Mouse (Mus musculus): ENCODE measurements around the gene Ubac2. TPM values are rescaled to one million over a fixed set of nuclear protein-coding genes. Genes with fewer than 3 reads are reported as not detected.

The Ubac2 gene
- polyA plus RNA-seq, 1 experiment from 2014 or later, result 60.3 TPM

- WGBS, result 74% methylated on average over 8 of the region's 8 CpGs
- H3K9me3 ChIP-seq, result peaks cover 5% of the 10 kb centered on the region; the same call in 1 of the 2 replicates
- H3K27me3 ChIP-seq (replicated peaks), result no peaks in the 10 kb centered on the region
- H3K4me1 ChIP-seq, result no peaks in the 10 kb centered on the region
- no peak overlapping the region for H3K9ac ChIP-seq
- H3K4me3 ChIP-seq, result no peak overlapping the region
- H3K4me2 ChIP-seq (replicated peaks), result no peak overlapping the region
- no peak overlapping the region for H3K27ac ChIP-seq
- no peaks in the 10 kb centered on the region for H3K36me3 ChIP-seq
- ATAC-seq (ENCODE audit: low FRiP score, low read depth), result no peak
Observed at GRCm38 (mm10) chr14:121946728-121947127, 68.3 kb downstream of the Ubac2 start.

DNA sequence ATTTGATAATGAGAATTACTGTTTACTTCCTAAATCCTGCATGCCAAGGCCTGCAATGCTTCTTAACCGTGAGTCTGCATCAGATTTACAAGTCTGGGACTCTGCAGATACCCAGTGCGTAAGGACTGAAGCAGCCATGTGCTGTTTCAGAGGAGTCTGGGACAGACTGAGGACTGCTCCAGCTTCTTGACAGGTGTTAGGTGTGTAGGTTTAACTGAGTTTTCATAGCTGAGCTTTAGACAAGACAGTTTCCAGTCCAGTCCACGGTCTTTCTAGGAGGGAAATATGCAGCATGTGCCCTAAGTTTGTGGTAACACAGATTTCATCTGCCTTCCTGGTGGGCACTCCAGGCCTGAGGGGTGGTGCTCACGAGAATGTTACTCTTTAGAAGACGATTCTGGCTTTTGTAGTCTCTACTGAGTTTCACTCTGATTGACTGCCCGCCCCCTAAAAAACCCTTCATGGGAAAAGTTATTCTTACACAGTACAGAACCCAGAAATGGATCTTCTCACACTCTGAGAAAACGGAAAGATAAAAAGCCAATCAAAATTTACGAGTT lies 68.9 kb downstream of the Ubac2 start:
- no peak for ATAC-seq (ENCODE audit: low FRiP score, low read depth)
- WGBS, result 78% methylated on average over 8 of the region's 8 CpGs
- no peaks in the 10 kb centered on the region for H3K4me1 ChIP-seq
- H3K36me3 ChIP-seq, result no peaks in the 10 kb centered on the region
- no peak overlapping the region for H3K4me3 ChIP-seq
- no peak overlapping the region for H3K9ac ChIP-seq
- no peak overlapping the region for H3K27ac ChIP-seq
- no peaks in the 10 kb centered on the region for H3K27me3 ChIP-seq (replicated peaks)
- no peak overlapping the region for H3K4me2 ChIP-seq (replicated peaks)
- peaks cover 5% of the 10 kb centered on the region; the same call in 1 of the 2 replicates for H3K9me3 ChIP-seq

DNA sequence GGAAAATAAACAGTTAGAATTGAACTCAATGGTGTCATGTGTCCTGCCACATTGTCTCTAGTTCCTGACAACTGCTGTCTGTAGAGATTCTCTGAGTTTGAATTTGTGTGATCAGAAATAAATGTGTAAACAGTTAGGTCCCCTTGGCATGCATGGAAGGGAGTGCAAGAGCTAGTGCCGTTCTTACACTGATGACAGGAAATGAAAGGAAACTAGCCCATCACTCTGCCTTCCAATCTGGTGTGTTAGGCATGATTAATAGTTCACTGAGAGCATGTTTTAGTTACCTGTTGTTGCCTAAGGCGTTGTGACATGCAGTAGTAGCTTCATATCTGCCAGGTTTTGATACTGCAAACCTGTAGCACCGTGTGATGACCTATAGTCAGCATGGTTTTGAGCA lies 69.5 kb downstream of the Ubac2 start:
- ATAC-seq (ENCODE audit: low FRiP score, low read depth), result no peak
- WGBS, result 94% methylated on average over 3 of the region's 3 CpGs

DNA sequence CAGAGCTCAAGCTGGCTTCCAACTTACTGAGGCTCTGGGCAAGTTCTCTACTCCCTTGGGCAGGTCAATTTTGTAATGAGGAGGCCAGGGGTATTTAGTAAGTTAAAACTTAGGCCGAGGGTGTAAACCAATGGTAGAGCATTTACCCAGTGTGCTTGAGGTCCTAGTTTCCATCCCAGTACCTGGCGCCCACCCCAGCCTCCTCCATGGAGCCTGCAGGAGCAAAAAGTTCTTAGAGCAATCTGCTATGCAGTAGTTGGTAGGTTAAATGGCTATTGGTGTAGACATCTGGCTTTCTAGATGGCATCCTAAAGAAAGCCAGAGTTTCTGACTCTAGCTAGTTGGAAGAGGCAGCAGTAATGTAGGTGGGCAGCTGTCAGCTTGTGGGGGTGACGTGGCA lies 71.0 kb downstream of the Ubac2 start:
- Histone ChIP-seq H3K9me3 (peaks cover 2% of the 10 kb centered on the region; the same call in 1 of the 2 replicates), H3K4me2 (replicated peaks) (no peak overlapping the region), H3K9ac (no peak overlapping the region), H3K27me3 (replicated peaks) (no peaks in the 10 kb centered on the region), H3K36me3 (no peaks in the 10 kb centered on the region), H3K4me1 (no peaks in the 10 kb centered on the region), H3K27ac (no peak overlapping the region), H3K4me3 (no peak overlapping the region)
- ATAC-seq (ENCODE audit: low FRiP score, low read depth), result no peak
- 92% methylated on average over 3 of the region's 3 CpGs for WGBS

More for the DNA sequence above, 69.5 kb downstream of the Ubac2 start:
- Histone ChIP-seq H3K27ac (no peak overlapping the region), H3K4me1 (no peaks in the 10 kb centered on the region), H3K27me3 (replicated peaks) (no peaks in the 10 kb centered on the region), H3K36me3 (no peaks in the 10 kb centered on the region), H3K9me3 (peaks cover 5% of the 10 kb centered on the region; the same call in 1 of the 2 replicates), H3K9ac (no peak overlapping the region), H3K4me2 (replicated peaks) (no peak overlapping the region), H3K4me3 (no peak overlapping the region)

DNA sequence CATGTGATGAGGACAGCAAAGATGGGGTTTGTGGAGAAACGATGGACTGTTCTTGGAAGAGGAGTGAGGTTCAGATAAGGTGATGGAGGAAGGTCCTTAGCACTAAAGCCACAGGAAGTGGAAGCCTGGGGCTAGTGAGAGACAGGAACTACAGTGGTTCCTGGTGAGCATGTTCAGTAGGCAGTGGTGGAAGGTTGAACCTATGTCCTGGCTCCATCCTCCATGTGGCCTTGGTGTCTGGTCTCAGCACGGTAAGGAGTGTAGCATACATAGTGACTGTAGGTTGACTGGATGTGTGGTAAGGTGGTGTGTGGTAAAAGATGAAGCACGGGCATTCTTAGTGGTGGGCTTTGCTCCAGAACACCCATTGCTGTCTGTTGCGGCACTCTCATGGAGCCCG lies 71.5 kb downstream of the Ubac2 start:
- H3K4me3 ChIP-seq, result no peak overlapping the region
- no peaks in the 10 kb centered on the region for H3K27me3 ChIP-seq (replicated peaks)
- H3K27ac ChIP-seq, result no peak overlapping the region
- ATAC-seq (ENCODE audit: low FRiP score, low read depth), result no peak
- no peaks in the 10 kb centered on the region for H3K36me3 ChIP-seq
- no peak overlapping the region for H3K9ac ChIP-seq
- no peaks in the 10 kb centered on the region for H3K4me1 ChIP-seq
- 94% methylated on average over 5 of the region's 5 CpGs for WGBS
- H3K9me3 ChIP-seq, result no peaks in the 10 kb centered on the region
- H3K4me2 ChIP-seq (replicated peaks), result no peak overlapping the region

DNA sequence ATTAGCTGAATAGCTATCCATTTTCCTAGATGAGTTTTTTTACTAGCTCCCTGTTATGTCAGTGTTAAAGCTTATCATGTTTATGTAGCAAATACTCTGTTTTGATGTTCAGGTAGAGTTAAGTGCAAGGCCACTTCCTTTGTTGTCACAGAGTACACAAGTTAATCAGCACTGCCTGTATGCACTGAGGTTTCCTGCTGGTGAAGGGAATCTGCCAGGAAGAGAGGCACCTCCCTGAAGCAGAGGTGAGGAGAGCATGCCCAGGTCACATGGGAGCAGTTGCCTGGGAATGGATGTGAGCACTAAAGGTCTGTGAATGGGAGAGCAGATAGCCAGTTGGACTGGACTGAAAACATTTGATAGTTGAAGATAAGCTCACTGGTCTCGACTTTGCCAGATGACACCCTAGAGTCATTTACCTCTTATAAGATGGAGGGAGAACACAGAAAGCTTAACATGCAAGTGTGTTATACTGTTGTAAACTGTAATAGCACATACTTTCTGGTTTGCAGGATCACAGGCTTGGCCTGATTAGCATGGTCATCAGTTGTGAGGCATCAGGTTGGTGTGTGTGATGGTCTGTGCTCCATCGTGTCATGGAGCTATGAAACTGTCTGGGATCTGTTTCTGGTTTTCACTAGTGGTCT lies 73.1 kb downstream of the Ubac2 start:
- H3K9me3 ChIP-seq, result no peaks in the 10 kb centered on the region
- H3K4me1 ChIP-seq, result no peaks in the 10 kb centered on the region
- no peak overlapping the region for H3K4me2 ChIP-seq (replicated peaks)
- no peaks in the 10 kb centered on the region for H3K27me3 ChIP-seq (replicated peaks)
- ATAC-seq (ENCODE audit: low FRiP score, low read depth), result no peak
- no peak overlapping the region for H3K27ac ChIP-seq
- H3K9ac ChIP-seq, result no peak overlapping the region
- H3K36me3 ChIP-seq, result no peaks in the 10 kb centered on the region
- WGBS, result 91% methylated on average over 2 of the region's 2 CpGs
- no peak overlapping the region for H3K4me3 ChIP-seq

DNA sequence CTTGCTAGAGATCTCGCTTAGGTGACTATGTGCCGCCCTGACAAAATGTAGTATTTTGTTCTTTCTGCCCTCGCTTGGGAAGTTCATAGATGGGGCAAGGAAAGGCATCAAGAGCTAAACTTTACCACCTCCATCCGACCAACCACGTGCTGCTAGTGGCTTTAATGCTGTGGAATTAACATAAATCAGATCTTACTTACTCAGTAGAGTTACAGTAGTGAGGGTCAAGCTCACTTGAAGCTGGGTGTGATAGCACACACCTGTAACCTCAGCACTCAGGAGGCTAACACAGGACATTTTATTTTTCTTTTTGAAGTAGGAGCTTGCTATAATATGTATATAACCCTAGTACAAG lies 73.6 kb downstream of the Ubac2 start:
- H3K4me3 ChIP-seq, result no peak overlapping the region

GRCm38 (mm10) chr14:121954129-121954528 lies 75.7 kb downstream of the Ubac2 start:
- no peak for ATAC-seq (ENCODE audit: low FRiP score, low read depth)
- no peak overlapping the region for H3K9ac ChIP-seq
- H3K4me3 ChIP-seq, result no peak overlapping the region
- H3K4me1 ChIP-seq, result no peaks in the 10 kb centered on the region
- no peak overlapping the region for H3K4me2 ChIP-seq (replicated peaks)
- no peaks in the 10 kb centered on the region for H3K9me3 ChIP-seq
- H3K27ac ChIP-seq, result no peak overlapping the region
- no peaks in the 10 kb centered on the region for H3K36me3 ChIP-seq
- WGBS, result 93% methylated on average over 11 of the region's 11 CpGs
- no peaks in the 10 kb centered on the region for H3K27me3 ChIP-seq (replicated peaks)

More for the DNA sequence above, 73.6 kb downstream of the Ubac2 start:
- Histone ChIP-seq H3K9me3 (no peaks in the 10 kb centered on the region), H3K36me3 (no peaks in the 10 kb centered on the region), H3K27me3 (replicated peaks) (no peaks in the 10 kb centered on the region), H3K4me1 (no peaks in the 10 kb centered on the region), H3K4me2 (replicated peaks) (no peak overlapping the region), H3K27ac (no peak overlapping the region), H3K9ac (no peak overlapping the region)
- no peak for ATAC-seq (ENCODE audit: low FRiP score, low read depth)
- WGBS, result 94% methylated on average over 5 of the region's 5 CpGs

DNA sequence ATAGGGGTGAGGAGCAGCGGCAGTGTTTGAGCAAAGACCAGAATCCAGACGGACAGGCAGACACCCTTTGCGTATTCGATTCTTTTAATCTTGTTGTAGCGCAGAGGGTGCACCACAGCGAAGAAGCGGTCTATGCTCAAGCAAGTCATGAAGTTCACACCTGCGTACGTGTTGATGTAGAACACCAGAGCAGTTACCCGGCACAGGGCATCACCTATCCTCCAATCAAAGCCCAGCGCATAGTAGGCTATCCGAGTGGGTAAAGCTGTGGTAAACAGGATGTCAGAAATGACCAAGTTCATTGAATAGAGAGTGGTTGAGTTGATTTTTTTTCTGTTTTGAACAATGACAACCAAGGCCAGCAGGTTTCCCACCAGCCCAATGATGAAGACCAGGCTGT lies 76.2 kb downstream of the Ubac2 start:
- Histone ChIP-seq H3K27ac (no peak overlapping the region), H3K4me1 (no peaks in the 10 kb centered on the region), H3K9me3 (no peaks in the 10 kb centered on the region), H3K36me3 (no peaks in the 10 kb centered on the region), H3K9ac (no peak overlapping the region), H3K4me2 (replicated peaks) (no peak overlapping the region), H3K27me3 (replicated peaks) (no peaks in the 10 kb centered on the region), H3K4me3 (no peak overlapping the region)
- WGBS, result 96% methylated on average over 12 of the region's 12 CpGs
- no peak for ATAC-seq (ENCODE audit: low FRiP score, low read depth)

DNA sequence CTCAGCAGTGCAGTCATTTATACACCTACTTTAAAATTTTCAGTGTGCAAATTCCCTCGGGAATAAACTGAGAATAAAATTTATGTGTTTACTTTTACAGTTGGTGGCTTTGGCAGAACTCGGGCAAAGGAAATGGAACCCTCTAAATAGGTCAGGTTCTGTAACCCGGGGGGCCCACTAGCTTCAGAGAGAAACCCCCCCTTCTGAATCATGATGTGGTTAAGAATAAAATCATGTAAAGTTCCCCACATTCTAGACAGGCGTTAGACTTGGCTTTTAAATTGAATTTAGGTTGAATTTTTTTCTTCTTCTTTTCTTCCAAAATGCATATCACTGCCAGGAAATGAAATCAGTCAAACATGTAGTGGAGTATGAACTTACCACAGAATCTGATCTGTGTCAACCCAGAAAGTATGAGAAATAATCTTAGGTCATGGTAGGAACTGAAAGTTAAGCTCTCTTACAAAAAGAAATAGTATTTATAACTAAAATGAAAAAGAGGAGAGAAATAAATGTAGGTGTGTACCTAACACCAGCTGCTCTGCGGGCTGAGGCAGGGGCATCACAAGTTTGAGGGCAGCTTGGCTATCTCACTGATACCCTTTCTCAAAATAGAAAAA lies 76.9 kb downstream of the Ubac2 start:
- Histone ChIP-seq H3K9me3 (no peaks in the 10 kb centered on the region), H3K27ac (no peak overlapping the region), H3K27me3 (replicated peaks) (no peaks in the 10 kb centered on the region), H3K4me2 (replicated peaks) (no peak overlapping the region), H3K36me3 (no peaks in the 10 kb centered on the region), H3K9ac (no peak overlapping the region), H3K4me3 (no peak overlapping the region), H3K4me1 (no peaks in the 10 kb centered on the region)
- no peak for ATAC-seq (ENCODE audit: low FRiP score, low read depth)
- 86% methylated on average over 5 of the region's 5 CpGs for WGBS

- no peak for ATAC-seq (ENCODE audit: low FRiP score, low read depth)
- no peaks in the 10 kb centered on the region for H3K27me3 ChIP-seq (replicated peaks)
- H3K9ac ChIP-seq, result no peak overlapping the region
- WGBS, result 94% methylated on average over 5 of the region's 5 CpGs
- no peaks in the 10 kb centered on the region for H3K36me3 ChIP-seq
- H3K4me2 ChIP-seq (replicated peaks), result no peak overlapping the region
- H3K4me1 ChIP-seq, result no peaks in the 10 kb centered on the region
- H3K9me3 ChIP-seq, result no peaks in the 10 kb centered on the region
- H3K27ac ChIP-seq, result no peak overlapping the region
- no peak overlapping the region for H3K4me3 ChIP-seq
Observed at GRCm38 (mm10) chr14:121956291-121956690, 77.9 kb downstream of the Ubac2 start.

- 93% methylated on average over 10 of the region's 10 CpGs for WGBS
- Histone ChIP-seq H3K27me3 (replicated peaks) (no peaks in the 10 kb centered on the region), H3K4me1 (no peaks in the 10 kb centered on the region), H3K4me3 (no peak overlapping the region), H3K36me3 (no peaks in the 10 kb centered on the region), H3K4me2 (replicated peaks) (no peak overlapping the region), H3K9ac (no peak overlapping the region), H3K27ac (no peak overlapping the region), H3K9me3 (no peaks in the 10 kb centered on the region)
- no peak for ATAC-seq (ENCODE audit: low FRiP score, low read depth)
Observed at GRCm38 (mm10) chr14:121957176-121957871, 78.9 kb downstream of the Ubac2 start.
